Mouse (Mus musculus) urinary bladder, adult 2 months (tissue): Measurements from ENCODE around the gene Cldnd2. TPM values are rescaled to one million over a fixed set of nuclear protein-coding genes. Genes with fewer than 3 reads are reported as not detected.

ENCODE experiments used
- polyA plus RNA-seq: library from polyadenylated mRNA; depleted of rRNA; stranded (reverse); fragments of >200 nt; gene quantifications from 2 replicates; pipeline ENCODE4 v1.2.3, GENCODE M21; 2012; rRNA removed

Gene Cldnd2
- polyA plus RNA-seq, 1 experiment: not detected

Other genes starting within 250 kb of the Cldnd2 start
- 11.9 and 13.1 TPM in 2 replicates for gene Zfp715, start 127.5 kb upstream of the Cldnd2 start, polyA plus RNA-seq
- 0.30 and 0.50 TPM in 2 replicates for gene Siglecf, start 89.4 kb upstream of the Cldnd2 start, polyA plus RNA-seq
- gene Siglecg, start 32.6 kb upstream of the Cldnd2 start, polyA plus RNA-seq: 2.0 TPM in 2 replicates
- gene Lim2, start 13.1 kb upstream of the Cldnd2 start, polyA plus RNA-seq: not detected in 2 replicates
- 4.0 and 4.4 TPM in 2 replicates for gene Nkg7, start 3.7 kb upstream of the Cldnd2 start, polyA plus RNA-seq
- gene Etfb, start 3.3 kb downstream of the Cldnd2 start, polyA plus RNA-seq: 244 and 246 TPM in 2 replicates
- 0.12 and 0.56 TPM in 2 replicates for gene Gm45233, start 3.3 kb downstream of the Cldnd2 start, polyA plus RNA-seq
- gene Vsig10l, start 22.4 kb downstream of the Cldnd2 start, polyA plus RNA-seq: 2.7 and 3.1 TPM in 2 replicates
- 3.7 and 7.2 TPM in 2 replicates for gene Iglon5, start 49.3 kb downstream of the Cldnd2 start, polyA plus RNA-seq
- gene 4931406B18Rik, start 65.2 kb downstream of the Cldnd2 start, polyA plus RNA-seq: not detected in 2 replicates
- 5.9 and 7.2 TPM in 2 replicates for gene Cd33, start 103.6 kb downstream of the Cldnd2 start, polyA plus RNA-seq
- gene Zfp658, start 121.5 kb downstream of the Cldnd2 start, polyA plus RNA-seq: 4.0 and 4.3 TPM in 2 replicates
- 6.8 and 7.1 TPM in 2 replicates for gene Zfp719, start 138.8 kb downstream of the Cldnd2 start, polyA plus RNA-seq
- gene Zfp819, start 166.4 kb downstream of the Cldnd2 start, polyA plus RNA-seq: 0.03 TPM in 1 of 2 replicates, not detected in the other
- gene Ceacam18, start 193.9 kb downstream of the Cldnd2 start, polyA plus RNA-seq: not detected in 2 replicates
- 1.4 and 2.3 TPM in 2 replicates for gene Siglece, start 219.4 kb downstream of the Cldnd2 start, polyA plus RNA-seq
- 9.7 and 10.2 TPM in 2 replicates for gene Ctu1, start 231.2 kb downstream of the Cldnd2 start, polyA plus RNA-seq
- gene Klk14, start 249.6 kb downstream of the Cldnd2 start, polyA plus RNA-seq: 0.06 and 0.07 TPM in 2 replicates